10 mouse cellular contexts compared by ENCODE assay signal in genomic region chr7:128690796-128691195, GRCm38 (mm10). TPM values are rescaled to one million over a fixed set of nuclear protein-coding genes. Genes with fewer than 3 reads are reported as not detected.
DNase-seq lines count a peak whose midpoint lies in the region; ATAC-seq and TF ChIP-seq lines count a peak whose summit lies in the region.
"Had no signal": no experiment of that assay in that cellular context is flagged by ENCODE, and none has a peak within 500 bp of the region (broad histone marks: within the 10 kb centered on the region; RNA-seq: fewer than 3 reads in every experiment).

No protein-coding gene starts in this region.

- H3K9me3 ChIP-seq in forebrain, embryonic 11.5 days (ENCODE audit: control insufficient read depth, low read length), result peaks cover 8% of the 10 kb centered on the region
- H3K9me3 ChIP-seq: stomach, embryonic 15.5 days had no signal

- H3K9ac ChIP-seq in forebrain, embryonic 11.5 days (ENCODE audit: low read length), result no peak overlapping the region
- H3K9ac ChIP-seq: embryonic facial prominence, embryonic 15.5 days; stomach, embryonic 15.5 days had no signal

- ATAC-seq in forebrain, embryonic 11.5 days (replicated peaks; ENCODE audit: low FRiP score), result peak; percentile 19; the same call in 1 of the 2 replicates
- no peak for ATAC-seq in monocyte, adult 5-6 weeks (replicated peaks; ENCODE audit: insufficient number of reproducible peaks, low FRiP score, low TSS enrichment, poor library complexity, severe bottlenecking)

- peak overlapping the region; percentile 41; the same call in 1 of the 2 replicates for H3K4me3 ChIP-seq in forebrain, embryonic 11.5 days (ENCODE audit: low read depth, low read length)
- H3K4me3 ChIP-seq in myocyte, result no peak overlapping the region
- H3K4me3 ChIP-seq: embryonic facial prominence, embryonic 15.5 days; stomach, embryonic 15.5 days had no signal

- peak; percentile 3 for DNase-seq in Muller cell, postnatal 12 days (ENCODE audit: inconsistent ontology term)
- no peak for DNase-seq in forebrain, embryonic 11.5 days (ENCODE audit: low spot score)
- peak; percentile 83 to 89 for DNase-seq in layer of hippocampus, adult 8-10 months (ENCODE audit: low spot score in 2 of 2)
- DNase-seq in adrenal gland, postnatal 14 days, result no peak
- no peak for DNase-seq in adrenal gland, adult 2 months
- no peak for DNase-seq in gastrocnemius, postnatal 14 days

- peaks cover 4% of the 10 kb centered on the region; the same call in 1 of the 2 replicates for H3K36me3 ChIP-seq in forebrain, embryonic 11.5 days (ENCODE audit: control insufficient read depth, insufficient read depth, low read length)
- peaks cover 14% of the 10 kb centered on the region for H3K36me3 ChIP-seq in myocyte (ENCODE audit: control insufficient read depth, insufficient read depth)

- TF ChIP-seq POLR2A in myocyte (IDR thresholded peaks at IDR 0.05; ENCODE audit: insufficient read length, low read depth), result no peak

- intact Hi-C loops in gastrocnemius, postnatal 14 days (cut with DNase I; ENCODE audit: low total_unique reads), result loop anchor here (5.0 kb wide), 1 partner anchor 218 kb away; no protein-coding TSS in a partner anchor

- no peaks in the 10 kb centered on the region for H3K4me1 ChIP-seq in forebrain, embryonic 11.5 days (replicated peaks; ENCODE audit: control insufficient read depth, insufficient read depth, low read length)
- H3K4me1 ChIP-seq: embryonic facial prominence, embryonic 15.5 days; stomach, embryonic 15.5 days had no signal

- 62% methylated on average over 7 of the region's 7 CpGs for WGBS in forebrain, embryonic 11.5 days

- H3K27ac ChIP-seq in forebrain, embryonic 11.5 days (ENCODE audit: low read depth, low read length), result 0 out of 2 replicates have a peak overlapping the region, but pooled peaks have one; percentile 2
- H3K27ac ChIP-seq: embryonic facial prominence, embryonic 15.5 days; stomach, embryonic 15.5 days had no signal

- H3K79me2 ChIP-seq in myocyte (ENCODE audit: control insufficient read depth, insufficient read depth), result no peaks in the 10 kb centered on the region

- H3K27me3 ChIP-seq in forebrain, embryonic 11.5 days (ENCODE audit: control insufficient read depth, insufficient read depth, low read length), result no peaks in the 10 kb centered on the region
- H3K27me3 ChIP-seq in myocyte (ENCODE audit: control insufficient read depth, insufficient read depth, insufficient read length), result no peaks in the 10 kb centered on the region
- H3K27me3 ChIP-seq: embryonic facial prominence, embryonic 15.5 days; stomach, embryonic 15.5 days had no signal

- H3K4me2 ChIP-seq in forebrain, embryonic 11.5 days (ENCODE audit: low read depth, low read length, severe bottlenecking), result no peak overlapping the region; the same call in 1 of the 2 replicates
- no peak overlapping the region for H3K4me2 ChIP-seq in myocyte (ENCODE audit: low read depth)
- H3K4me2 ChIP-seq: embryonic facial prominence, embryonic 15.5 days; stomach, embryonic 15.5 days had no signal

- H3ac ChIP-seq in myocyte (ENCODE audit: control insufficient read depth, insufficient read length), result no peak overlapping the region

TF ChIP-seq in myocyte, 11 proteins besides CTCF, POLR2A, EP300 and RAD21:
- TF ChIP-seq MYOG (IDR thresholded peaks at IDR 0.05; ENCODE audit: control insufficient read depth in 1 of 3, insufficient read depth in 1 of 3, insufficient read length in 2 of 3, low read depth in 2 of 3), result no peak
- TF ChIP-seq POLR2AphosphoS2 (IDR thresholded peaks at IDR 0.05; ENCODE audit: insufficient read length, low read depth), result peak; percentile 42
TF ChIP-seq in myocyte: peak in this region for 1.

RNA-seq across cellular contexts. Expression of gene Mcmbp, which starts 49.5 kb away (rescaled TPM):
- polyA plus RNA-seq in forebrain, embryonic 11.5 days (2014; fragmentation: Nextera tagmentation; extraction: Ambion mirVana), result 86.1 and 90.8 TPM in 2 replicates
- 10 to 100 TPM; 26.3 to 31.6 (median 29.0) TPM for total RNA-seq in layer of hippocampus, adult 8-10 months (2022)
- polyA plus RNA-seq in myocyte (2012; fragmentation: generic; extraction: Trizol), result 14.5 TPM
- 41.9 and 42.2 TPM in 2 replicates for total RNA-seq in adrenal gland, postnatal 14 days (2021)
- 50.6 to 82.0 TPM (median 62.4 TPM) in 3 replicates for total RNA-seq in monocyte, adult 5-6 weeks (2017)
- total RNA-seq in adrenal gland, adult 2 months (2021), result 10 to 100 TPM; 31.3 to 33.5 TPM
- polyA plus RNA-seq in adrenal gland, adult 2 months (2012; rRNA removed), result 20.5 and 22.4 TPM in 2 replicates
- total RNA-seq in gastrocnemius, postnatal 14 days (2021), result 10 to 100 TPM; 16.3 to 18.5 TPM

RNA-seq across cellular contexts. Expression of gene Sec23ip, which starts 53.9 kb away (rescaled TPM):
- polyA plus RNA-seq in forebrain, embryonic 11.5 days (2014; fragmentation: Nextera tagmentation; extraction: Ambion mirVana), result 44.5 and 45.3 TPM in 2 replicates
- total RNA-seq in layer of hippocampus, adult 8-10 months (2022), result 10 to 100 TPM; 44.5 to 65.8 (median 54.9) TPM
- 19.2 TPM for polyA plus RNA-seq in myocyte (2012; fragmentation: generic; extraction: Trizol)
- total RNA-seq in adrenal gland, postnatal 14 days (2021), result 38.2 and 40.8 TPM in 2 replicates
- 31.0 to 45.0 TPM (median 35.7 TPM) in 3 replicates for total RNA-seq in monocyte, adult 5-6 weeks (2017)
- total RNA-seq in adrenal gland, adult 2 months (2021), result 10 to 100 TPM; 39.9 to 59.5 TPM
- polyA plus RNA-seq in adrenal gland, adult 2 months (2012; rRNA removed), result 19.7 and 22.7 TPM in 2 replicates
- 10 to 100 TPM; 17.4 to 22.6 TPM for total RNA-seq in gastrocnemius, postnatal 14 days (2021)

Comparison
In these comparisons a context has a peak if more than half of its experiments do, and no peak if none do; other contexts are left out.
1. DNase-seq: peak in Muller cell, postnatal 12 days (single experiment) and layer of hippocampus, adult 8-10 months (2 of 2); none in forebrain, embryonic 11.5 days (single experiment), adrenal gland, postnatal 14 days (single experiment), adrenal gland, adult 2 months (single experiment) and gastrocnemius, postnatal 14 days (single experiment).